Mouse (Mus musculus): ENCODE results near the gene Npdc1. TPM values are rescaled to one million over a fixed set of nuclear protein-coding genes. Genes with fewer than 3 reads are reported as not detected.

Npdc1 gene
- total RNA-seq (2012; rRNA removed) (not detected in 2 replicates), polyA plus RNA-seq (2012; ENCODE audit: insufficient read depth in 1 of 2, insufficient read length in 2 of 2, low read depth in 1 of 2, low replicate concordance in 2 of 2, missing spikeins in 1 of 2) (not detected)

GRCm38 (mm10) chr2:25399051-25399450, at the start of gene Npdc1:
Gene Npdc1 (plus strand): TSS chr2:25399351.
- Histone ChIP-seq H3K4me3 (ENCODE audit: control insufficient read depth in 1 of 2, insufficient read depth in 1 of 2, low read depth in 2 of 2, low read length in 2 of 2) (no peak within 1 kb of the TSS), H3K36me3 (ENCODE audit: control insufficient read depth in 1 of 2, insufficient read depth in 2 of 2, low read length in 2 of 2) (no peaks in the 10 kb centered on the region), H3K27me3 (ENCODE audit: control insufficient read depth in 1 of 2, insufficient read depth in 2 of 2, low read length in 2 of 2) (peaks cover 4 to 6% of the 10 kb centered on the region in 2 experiments; a peak in 2 of 4 replicates), H3K79me2 (ENCODE audit: control insufficient read depth, insufficient read depth, low read length, poor library complexity) (no peaks in the 10 kb centered on the region), H3K9me3 (replicated peaks; ENCODE audit: insufficient read depth, low read length) (no peaks in the 10 kb centered on the region), H3K9ac (ENCODE audit: control insufficient read depth, low read depth, low read length, poor library complexity, severe bottlenecking) (no peak within 1 kb of the TSS), H3K27ac (ENCODE audit: control insufficient read depth, low read depth, low read length) (no peak within 1 kb of the TSS), H3K4me1 (ENCODE audit: control insufficient read depth in 1 of 2, insufficient read depth in 2 of 2, low read length in 2 of 2) (no peaks in the 10 kb centered on the region)
- no peak for TF ChIP-seq JUND (IDR thresholded peaks at IDR 0.05; ENCODE audit: low read depth, low read length)
- no peak for TF ChIP-seq MYB (IDR thresholded peaks at IDR 0.05; ENCODE audit: low read depth, low read length)
- TF ChIP-seq MXI1 (IDR thresholded peaks at IDR 0.05; ENCODE audit: low read depth, low read length), result no peak
- TF ChIP-seq POLR2AphosphoS2 (IDR thresholded peaks at IDR 0.05; ENCODE audit: low read length), result no peak
- no peak for TF ChIP-seq NRF1 (IDR thresholded peaks at IDR 0.05; ENCODE audit: insufficient read depth, low read depth, low read length, poor library complexity, severe bottlenecking)
- no peak for TF ChIP-seq ZMIZ1 (IDR thresholded peaks at IDR 0.05; ENCODE audit: low read depth, low read length)
- no peak for TF ChIP-seq USF1 (IDR thresholded peaks at IDR 0.05; ENCODE audit: low read depth, low read length)
- TF ChIP-seq RCOR1 (IDR thresholded peaks at IDR 0.05; ENCODE audit: low read depth, low read length), result no peak
- TF ChIP-seq POLR2A (IDR thresholded peaks at IDR 0.05; ENCODE audit: control insufficient read depth in 1 of 2, insufficient read depth in 1 of 2, low read depth in 1 of 2, low read length in 2 of 2, poor library complexity in 1 of 2), result no peak
- TF ChIP-seq SIN3A (IDR thresholded peaks at IDR 0.05; ENCODE audit: low read length), result no peak
- TF ChIP-seq UBTF (IDR thresholded peaks at IDR 0.05; ENCODE audit: borderline replicate concordance, insufficient read depth, low read depth, low read length), result no peak
- no peak for TF ChIP-seq MAZ (IDR thresholded peaks at IDR 0.05; ENCODE audit: low read depth, low read length)
- no peak for TF ChIP-seq KAT2A (conservative IDR thresholded peaks at IDR 0.05; ENCODE audit: low read depth, low read length)
- no peak for TF ChIP-seq ZC3H11A (IDR thresholded peaks at IDR 0.05; ENCODE audit: low read depth, low read length)
- no peak for TF ChIP-seq TCF12 (IDR thresholded peaks at IDR 0.05; ENCODE audit: low read depth, low read length)
- no peak for TF ChIP-seq GATA1 (IDR thresholded peaks at IDR 0.05; ENCODE audit: low read depth, low read length)
- no peak for TF ChIP-seq NELFE (IDR thresholded peaks at IDR 0.05; ENCODE audit: low read depth, low read length)
- TF ChIP-seq SMC3 (IDR thresholded peaks at IDR 0.05; ENCODE audit: low read depth, low read length), result no peak
- TF ChIP-seq EP300 (IDR thresholded peaks at IDR 0.05; ENCODE audit: low read depth in 1 of 2, low read length in 2 of 2), result no peak
- no peak for DNase-seq (ENCODE audit: low read depth, low spot score)

- H3K27ac ChIP-seq (ENCODE audit: control insufficient read depth, low read depth, low read length), result no peak overlapping the region
- no peaks in the 10 kb centered on the region for H3K79me2 ChIP-seq (ENCODE audit: control insufficient read depth, insufficient read depth, low read length, poor library complexity)
- no peak for TF ChIP-seq CHD2 (IDR thresholded peaks at IDR 0.05; ENCODE audit: low read length)
- no peak for TF ChIP-seq NRF1 (IDR thresholded peaks at IDR 0.05; ENCODE audit: insufficient read depth, low read depth, low read length, poor library complexity, severe bottlenecking)
- TF ChIP-seq TAL1 (IDR thresholded peaks at IDR 0.05; ENCODE audit: low read length), result no peak
- no peak for TF ChIP-seq JUND (IDR thresholded peaks at IDR 0.05; ENCODE audit: low read depth, low read length)
- TF ChIP-seq CHD1 (IDR thresholded peaks at IDR 0.05; ENCODE audit: low read depth, low read length), result no peak
- no peak for TF ChIP-seq TCF12 (IDR thresholded peaks at IDR 0.05; ENCODE audit: low read depth, low read length)
- no peak overlapping the region for H3K4me3 ChIP-seq (ENCODE audit: control insufficient read depth in 1 of 2, insufficient read depth in 1 of 2, low read depth in 2 of 2, low read length in 2 of 2)
- peaks cover 0 to 21% of the 10 kb centered on the region in 2 experiments; a peak in 2 of 4 replicates for H3K36me3 ChIP-seq (ENCODE audit: control insufficient read depth in 1 of 2, insufficient read depth in 2 of 2, low read length in 2 of 2)
- no peaks in the 10 kb centered on the region for H3K9me3 ChIP-seq (replicated peaks; ENCODE audit: insufficient read depth, low read length)
- H3K9ac ChIP-seq (ENCODE audit: control insufficient read depth, low read depth, low read length, poor library complexity, severe bottlenecking), result no peak overlapping the region
- DNase-seq (ENCODE audit: low read depth, low spot score), result no peak
- no peaks in the 10 kb centered on the region for H3K4me1 ChIP-seq (ENCODE audit: control insufficient read depth in 1 of 2, insufficient read depth in 2 of 2, low read length in 2 of 2)
- H3K27me3 ChIP-seq (ENCODE audit: control insufficient read depth in 1 of 2, insufficient read depth in 2 of 2, low read length in 2 of 2), result no peaks in the 10 kb centered on the region
Measured at GRCm38 (mm10) chr2:25349499-25349898, 49.7 kb upstream of the Npdc1 start.
